Mouse (Mus musculus) A20 (cell line): ENCODE results near the gene Gm5737.

Experiments used
- DNase-seq: peaks from one replicate; pipeline ENCODE4 v3.0.0-alpha.2; 2011; ENCODE audit warnings: low read depth, low spot score

Gm5737 gene

DNA sequence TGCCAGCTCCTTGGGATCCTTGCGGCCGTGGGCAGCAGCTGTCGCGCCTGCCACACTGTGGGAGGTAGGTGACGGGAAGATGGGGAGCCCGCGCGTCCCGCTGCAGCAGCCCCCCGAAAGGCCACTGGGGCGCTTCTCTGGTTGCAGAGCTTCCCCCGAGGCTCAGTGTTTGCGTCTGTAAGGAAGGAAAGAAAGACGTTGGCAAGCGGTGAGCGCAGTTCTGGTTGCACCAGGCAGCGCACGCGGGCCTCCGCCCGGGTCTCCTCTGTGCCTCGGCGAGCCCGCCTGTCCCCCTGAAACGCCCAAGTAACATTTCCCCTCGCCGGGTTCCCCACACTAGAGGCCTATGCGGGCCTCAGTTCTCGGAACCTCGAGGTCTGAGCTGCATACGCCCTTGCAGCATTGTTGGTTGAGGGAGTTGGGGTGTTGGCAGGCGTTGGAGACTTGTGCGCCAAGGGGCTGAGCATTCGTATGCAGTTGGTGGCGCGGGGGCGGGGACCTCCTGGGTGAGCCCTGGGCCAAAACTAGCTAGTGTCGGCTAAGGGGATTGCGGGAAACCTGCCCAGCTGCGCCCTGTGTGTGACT is 31.0 kb downstream of the Gm5737 start:
- no peak for DNase-seq

DNA sequence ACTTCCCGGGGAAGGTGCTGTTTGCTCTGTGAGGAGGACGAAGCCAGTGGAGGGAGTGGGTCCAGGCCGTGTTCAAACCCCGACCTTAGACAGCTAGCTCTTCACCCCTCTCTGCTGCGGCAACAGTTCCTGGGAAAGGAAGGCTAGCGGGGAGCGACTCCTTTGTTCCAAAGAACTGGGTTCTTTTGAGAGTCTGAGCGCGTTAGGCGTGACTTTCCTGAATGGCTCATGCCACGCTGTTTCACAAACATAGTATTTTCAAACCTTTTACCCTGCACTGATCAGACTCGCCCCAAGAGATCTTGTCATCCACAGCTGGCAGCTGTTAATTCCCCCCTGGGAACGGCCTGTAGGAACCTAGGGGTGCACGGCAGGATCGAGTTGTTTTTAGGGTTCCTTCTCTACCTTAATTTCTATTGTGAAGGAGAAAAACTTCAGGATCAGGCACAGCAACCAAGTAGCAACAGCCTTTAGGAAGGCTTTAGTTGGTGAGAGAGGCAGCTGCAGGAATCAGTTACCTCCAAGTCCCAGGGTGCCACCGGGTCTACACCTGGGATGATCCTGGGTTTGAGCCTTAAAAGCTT is 31.8 kb downstream of the Gm5737 start:
- DNase-seq: no peak

DNA sequence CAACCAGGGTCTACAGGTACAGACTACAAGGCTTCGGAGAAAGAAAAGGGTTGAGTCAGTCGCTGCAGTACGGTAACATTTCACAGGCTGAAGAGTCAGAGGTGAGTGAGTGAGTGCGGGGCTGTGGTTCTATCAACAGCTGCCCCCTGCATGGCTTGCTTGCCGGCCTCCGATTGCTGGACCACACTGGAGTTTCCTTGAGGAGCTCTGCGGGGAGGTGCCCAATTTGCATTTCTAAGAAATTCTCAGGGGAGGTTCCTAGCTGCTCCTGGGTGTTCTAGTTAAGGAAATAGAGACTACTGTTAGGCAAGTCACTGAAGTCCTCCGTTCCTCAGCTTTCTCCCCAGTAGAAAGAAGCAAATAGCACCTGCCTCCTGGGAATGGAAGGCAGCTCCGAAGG is 32.5 kb downstream of the Gm5737 start:
- no peak for DNase-seq

DNA sequence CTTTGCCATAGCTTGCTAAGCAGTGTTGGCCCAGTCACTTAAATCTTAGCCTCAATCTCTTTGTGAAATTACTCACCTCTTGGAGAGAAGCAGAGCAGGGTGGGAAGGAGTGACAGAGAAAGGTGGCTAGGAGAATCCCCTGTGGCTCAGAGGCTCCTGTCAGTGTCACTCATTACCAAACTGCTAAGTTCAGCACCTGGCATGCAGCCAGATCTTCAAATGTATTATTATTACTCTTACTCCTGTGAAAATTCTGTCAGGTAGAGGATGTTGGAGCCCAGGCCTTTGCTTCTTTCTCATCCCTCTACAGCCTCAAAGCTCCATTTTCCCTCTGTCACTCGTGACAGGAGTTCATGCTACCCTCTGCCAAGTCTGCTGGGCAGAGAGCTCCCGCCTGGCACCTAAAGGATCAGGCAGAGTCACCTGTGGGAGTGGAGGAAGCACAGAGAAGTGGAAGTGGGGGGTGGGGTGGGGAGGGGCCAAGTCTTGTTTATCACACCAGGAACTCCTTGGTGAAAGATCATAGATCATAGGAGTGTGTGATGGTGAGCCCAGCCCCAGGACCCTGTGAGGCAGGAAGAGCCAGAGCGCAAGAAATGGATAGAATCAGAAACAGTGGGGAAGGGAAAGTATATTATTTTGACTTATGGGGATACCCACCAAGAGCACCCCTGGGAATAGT is 36.8 kb downstream of the Gm5737 start:
- no peak for DNase-seq

GRCm38 (mm10) chr7:120850165-120850564 is 38.0 kb downstream of the Gm5737 start:
- no peak for DNase-seq

DNA sequence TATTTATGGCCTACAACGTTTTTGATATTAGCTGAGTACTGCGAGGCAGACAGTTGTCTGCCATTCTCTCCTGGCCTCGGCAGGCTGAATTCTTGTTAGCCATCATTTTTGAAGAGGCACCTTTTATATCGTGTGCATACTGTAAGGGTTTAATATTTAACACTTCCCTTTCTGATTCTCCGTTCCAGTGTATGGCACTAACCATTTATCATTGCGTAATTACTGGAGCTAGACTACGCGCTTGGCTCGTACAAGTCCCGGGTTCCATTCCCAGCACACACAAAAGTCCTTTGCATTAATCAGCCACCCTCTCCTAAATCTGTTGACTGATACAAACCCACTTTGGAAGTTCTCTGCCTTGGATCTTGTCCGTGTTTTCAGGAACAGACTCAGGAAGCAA is 47.7 kb downstream of the Gm5737 start:
- DNase-seq: no peak

DNA sequence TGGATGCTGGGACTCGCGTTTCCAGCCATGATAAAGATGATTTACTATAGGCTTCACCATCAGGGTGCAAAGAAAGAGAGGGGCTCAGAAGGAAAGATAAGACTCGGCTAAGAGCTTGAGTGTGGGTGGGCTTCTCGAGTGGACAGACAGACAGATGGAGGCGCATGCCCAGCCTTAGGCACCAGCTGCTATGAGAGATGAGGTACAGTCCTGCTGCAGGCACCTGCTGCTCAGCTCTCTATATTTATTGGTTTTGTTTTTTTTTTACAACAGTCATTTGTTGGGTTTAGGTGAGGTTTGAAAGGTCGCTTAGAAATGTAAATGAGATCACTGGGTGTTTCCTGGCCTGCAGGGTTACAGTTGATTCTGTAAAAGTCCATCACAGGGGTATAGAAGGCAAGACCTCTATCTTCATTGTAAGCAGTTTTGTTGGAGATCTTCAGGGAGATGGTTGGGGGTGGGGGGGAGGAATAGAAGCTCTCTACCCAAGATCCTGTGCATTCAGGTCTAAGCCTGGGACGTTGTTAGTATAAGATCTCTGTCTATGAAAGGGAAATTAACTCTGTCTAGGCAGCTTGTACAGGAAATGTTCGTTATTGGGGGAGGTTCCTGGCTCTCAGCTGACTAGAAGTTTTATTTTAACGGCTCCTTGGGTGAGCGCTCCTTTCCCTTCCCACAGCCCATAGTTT is 48.8 kb downstream of the Gm5737 start:
- peak; percentile 9 for DNase-seq

DNA sequence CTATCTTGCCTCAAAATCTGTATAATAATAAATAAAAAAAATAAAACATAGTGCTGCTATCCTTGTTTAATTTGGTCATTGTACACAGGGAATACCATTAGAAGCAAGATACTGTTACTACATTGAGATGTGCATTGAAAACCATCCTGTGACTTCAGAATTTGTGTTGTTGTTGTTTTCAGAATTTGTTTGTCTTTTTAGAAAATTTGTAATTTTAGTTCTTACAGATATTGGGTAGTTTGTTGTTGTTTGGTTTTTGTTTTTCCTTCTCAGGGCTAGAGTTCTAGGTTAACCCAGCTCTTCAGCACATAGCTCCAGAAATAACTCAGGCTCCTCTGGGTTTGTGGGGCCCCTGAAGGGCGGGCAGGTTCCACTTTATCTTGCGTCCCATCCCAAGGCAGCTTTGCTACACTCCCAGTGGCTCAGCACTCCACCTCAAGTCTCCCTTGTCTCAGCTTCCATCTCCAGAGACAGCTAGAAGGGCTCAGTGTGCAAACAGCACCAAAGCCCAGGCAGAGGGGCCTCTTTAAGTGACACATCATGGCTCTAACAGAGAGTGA is 49.4 kb downstream of the Gm5737 start:
- no peak for DNase-seq

- DNase-seq: no peak
Observed at GRCm38 (mm10) chr7:120862196-120862595, 50.0 kb downstream of the Gm5737 start.

GRCm38 (mm10) chr7:120862626-120863025 is 50.5 kb downstream of the Gm5737 start:
- no peak for DNase-seq

DNA sequence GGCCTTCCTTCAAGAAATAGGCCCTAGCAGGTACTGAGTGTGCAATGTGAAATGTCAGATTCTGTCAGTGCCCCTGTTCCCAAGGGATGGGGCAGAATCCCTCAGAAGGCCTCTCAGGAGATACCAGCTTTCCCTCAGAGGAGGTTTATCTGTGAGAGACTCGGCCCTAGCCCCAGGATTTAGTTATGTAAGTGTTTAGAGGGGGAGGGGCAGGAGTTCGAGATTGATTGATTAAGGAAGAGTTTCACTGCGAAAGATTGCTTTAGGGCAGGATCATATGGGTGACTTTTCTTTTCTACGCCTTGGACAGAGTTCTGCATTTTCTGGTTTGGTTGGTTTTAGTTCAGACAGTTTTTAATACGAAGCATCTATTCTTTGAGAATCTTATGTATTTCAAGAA is 51.3 kb downstream of the Gm5737 start:
- DNase-seq: no peak

DNA sequence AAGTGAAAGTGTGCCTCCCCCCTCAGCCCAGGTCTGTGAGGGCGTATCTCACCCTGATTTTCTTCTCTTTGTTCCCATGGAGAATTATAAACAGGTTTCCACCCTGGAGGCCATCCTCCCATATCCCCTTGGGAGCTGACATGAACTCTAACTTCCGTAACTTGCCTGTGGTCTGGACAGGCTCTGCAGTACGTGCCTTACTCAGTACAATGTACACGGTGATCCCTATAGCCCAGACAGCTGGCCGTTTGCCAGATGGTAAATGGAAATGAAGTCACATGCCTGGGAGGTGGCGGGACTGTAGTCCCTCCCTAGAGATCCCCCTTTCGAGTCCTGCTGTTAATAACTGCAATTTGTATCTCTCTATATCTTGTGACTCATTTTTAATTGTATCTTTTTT is 52.9 kb downstream of the Gm5737 start:
- no peak for DNase-seq

- DNase-seq: no peak
Observed at GRCm38 (mm10) chr7:120865832-120866231, 53.7 kb downstream of the Gm5737 start.

DNA sequence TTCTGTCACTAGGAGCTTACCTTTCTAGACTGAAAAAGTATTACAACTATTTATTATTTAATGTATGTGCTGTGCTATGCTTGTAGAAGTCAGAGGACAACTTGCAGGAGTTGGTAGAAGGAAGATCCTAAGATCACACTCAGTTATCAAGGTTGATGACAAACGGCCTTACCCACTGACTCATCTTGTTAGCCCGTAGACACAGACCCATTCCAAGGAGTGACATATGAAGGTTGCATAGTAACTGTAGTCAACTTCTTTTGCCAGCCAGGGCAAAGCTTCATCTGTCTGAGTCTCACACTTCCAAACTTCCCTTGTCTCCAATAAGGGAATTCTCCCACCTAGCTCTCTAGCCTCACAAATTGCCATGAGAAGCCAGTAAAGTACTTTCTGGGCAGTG is 54.5 kb downstream of the Gm5737 start:
- no peak for DNase-seq

DNA sequence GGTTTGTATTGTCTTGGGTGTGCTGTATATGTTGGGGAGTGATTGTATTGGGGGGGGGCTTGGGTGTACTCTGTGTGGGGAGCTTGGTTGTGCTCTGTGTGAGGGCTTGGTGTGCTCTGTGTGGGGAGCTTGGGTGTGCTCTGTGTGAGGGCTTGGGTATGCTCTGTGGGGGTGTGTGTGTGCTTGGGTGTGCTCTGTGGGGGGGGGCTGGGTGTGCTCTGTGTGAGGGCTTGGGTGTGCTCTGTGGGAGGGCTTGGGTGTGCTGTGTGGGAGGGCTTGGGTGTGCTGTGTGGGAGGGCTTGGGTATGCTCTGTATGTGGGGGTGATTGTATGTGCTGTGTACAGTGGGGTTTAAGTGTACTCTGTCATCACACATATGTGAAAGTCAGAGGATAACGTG is 55.6 kb downstream of the Gm5737 start:
- DNase-seq: no peak

GRCm38 (mm10) chr7:120869883-120870282 is 57.7 kb downstream of the Gm5737 start:
- no peak for DNase-seq

- no peak for DNase-seq
Observed at GRCm38 (mm10) chr7:120870431-120871008, 58.4 kb downstream of the Gm5737 start.

GRCm38 (mm10) chr7:120873083-120873482 is 60.9 kb downstream of the Gm5737 start:
- no peak for DNase-seq

GRCm38 (mm10) chr7:120874021-120874420 is 61.9 kb downstream of the Gm5737 start:
- DNase-seq: no peak

GRCm38 (mm10) chr7:120874764-120875539 is 62.8 kb downstream of the Gm5737 start:
- DNase-seq: no peak
